Mouse (Mus musculus): Measurements from ENCODE around the gene Slc38a6. TPM values are rescaled to one million over a fixed set of nuclear protein-coding genes. Genes with fewer than 3 reads are reported as not detected.

Slc38a6 gene
- polyA plus RNA-seq, 1 experiment from 2014 or later, result 11.0 TPM

DNA sequence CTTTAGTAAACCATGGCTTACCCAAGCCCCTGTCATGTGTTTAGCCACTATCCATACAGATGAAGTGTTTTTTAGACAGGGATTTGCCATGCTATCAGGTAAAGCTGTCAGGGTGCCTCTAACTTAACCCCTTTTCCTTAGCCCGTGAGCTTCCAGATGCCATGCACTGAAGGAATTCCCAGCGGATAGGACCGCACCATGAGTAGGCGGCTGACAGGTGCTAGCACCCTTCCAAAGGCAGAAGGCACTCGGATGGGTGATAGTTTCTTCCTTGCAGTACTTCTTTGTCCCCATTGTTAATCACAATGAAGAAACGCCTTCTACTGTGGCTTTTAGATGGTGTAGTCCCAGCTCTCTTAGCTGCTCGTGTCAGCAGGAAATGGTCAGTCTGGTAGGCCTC, 60.6 kb downstream of the Slc38a6 start:
- H3K9ac ChIP-seq, result no peak overlapping the region
- no peak for ATAC-seq (replicated peaks)

DNA sequence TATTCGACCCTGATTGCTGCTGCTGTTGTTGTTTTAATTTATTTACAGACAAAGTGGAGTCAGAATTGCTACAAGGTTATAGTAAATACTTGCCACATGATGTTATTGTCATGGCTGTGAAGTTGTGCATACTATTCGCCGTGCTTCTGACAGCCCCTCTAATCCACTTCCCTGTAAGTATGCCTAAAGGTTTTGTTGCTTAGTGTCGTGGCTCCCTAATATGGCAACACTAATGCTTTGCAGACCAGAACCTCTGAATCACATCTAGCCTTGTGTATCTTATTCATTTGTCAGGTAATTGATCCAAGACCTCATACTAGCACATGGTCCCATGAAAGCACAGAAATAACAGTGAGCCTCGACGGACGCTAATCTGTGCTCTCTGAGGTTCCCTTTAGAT, 63.9 kb downstream of the Slc38a6 start:
- no peak overlapping the region for H3K9ac ChIP-seq
- no peak overlapping the region for H3K27ac ChIP-seq
- WGBS, result 66% methylated on average over 7 of the region's 7 CpGs
- ATAC-seq (replicated peaks), result no peak
- no peaks in the 10 kb centered on the region for H3K9me3 ChIP-seq
- H3K4me2 ChIP-seq, result no peak overlapping the region
- H3K4me1 ChIP-seq, result no peaks in the 10 kb centered on the region
- no peaks in the 10 kb centered on the region for H3K27me3 ChIP-seq (replicated peaks)
- H3K36me3 ChIP-seq (replicated peaks), result no peaks in the 10 kb centered on the region
- no peak overlapping the region for H3K4me3 ChIP-seq

More for the DNA sequence above, 60.6 kb downstream of the Slc38a6 start:
- Histone ChIP-seq H3K9me3 (no peaks in the 10 kb centered on the region), H3K4me1 (no peaks in the 10 kb centered on the region), H3K4me2 (no peak overlapping the region), H3K36me3 (replicated peaks) (no peaks in the 10 kb centered on the region; the same call in 1 of the 2 replicates), H3K27me3 (replicated peaks) (no peaks in the 10 kb centered on the region), H3K4me3 (no peak overlapping the region), H3K27ac (no peak overlapping the region)
- WGBS, result 88% methylated on average over 7 of the region's 7 CpGs

- Histone ChIP-seq H3K4me1 (no peaks in the 10 kb centered on the region), H3K9me3 (no peaks in the 10 kb centered on the region), H3K36me3 (replicated peaks) (no peaks in the 10 kb centered on the region), H3K27me3 (replicated peaks) (no peaks in the 10 kb centered on the region), H3K4me2 (no peak overlapping the region), H3K4me3 (no peak overlapping the region), H3K27ac (no peak overlapping the region), H3K9ac (no peak overlapping the region)
- ATAC-seq (replicated peaks), result no peak
- WGBS, result 32% methylated on average over 9 of the region's 9 CpGs
Measured at GRCm38 (mm10) chr12:73350982-73351381, 64.4 kb downstream of the Slc38a6 start.

- no peak overlapping the region for H3K27ac ChIP-seq
- H3K4me1 ChIP-seq, result no peaks in the 10 kb centered on the region
- H3K4me2 ChIP-seq, result no peak overlapping the region
- H3K27me3 ChIP-seq (replicated peaks), result no peaks in the 10 kb centered on the region
- H3K36me3 ChIP-seq (replicated peaks), result no peaks in the 10 kb centered on the region
- no peak overlapping the region for H3K9ac ChIP-seq
- no peak overlapping the region for H3K4me3 ChIP-seq
- H3K9me3 ChIP-seq, result no peaks in the 10 kb centered on the region
- ATAC-seq (replicated peaks), result no peak
- 76% methylated on average over 14 of the region's 14 CpGs for WGBS
Measured at GRCm38 (mm10) chr12:73351746-73352145, 65.2 kb downstream of the Slc38a6 start.

DNA sequence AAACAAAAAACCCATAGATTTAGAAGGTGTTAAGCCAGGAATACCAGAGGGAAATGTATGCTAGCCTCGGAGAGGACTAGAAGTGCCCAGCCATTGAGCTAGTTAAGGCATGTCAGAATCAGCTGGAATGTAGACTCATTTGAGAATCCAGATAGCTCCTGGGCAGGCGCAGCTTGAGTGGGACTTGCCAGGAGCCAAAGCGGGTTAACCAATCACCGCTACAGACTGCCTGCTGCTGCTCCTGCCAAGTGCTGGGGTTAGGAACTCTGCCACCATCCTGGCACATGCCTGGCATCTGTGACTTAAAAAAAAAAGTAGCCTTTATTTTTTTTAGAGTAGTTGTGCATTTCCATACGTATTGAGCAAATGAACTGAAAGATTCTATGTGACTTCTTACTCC, 66.8 kb downstream of the Slc38a6 start:
- no peak for ATAC-seq (replicated peaks)
- H3K27me3 ChIP-seq (replicated peaks), result no peaks in the 10 kb centered on the region
- H3K36me3 ChIP-seq (replicated peaks), result no peaks in the 10 kb centered on the region
- H3K9ac ChIP-seq, result no peak overlapping the region
- no peak overlapping the region for H3K4me2 ChIP-seq
- no peaks in the 10 kb centered on the region for H3K9me3 ChIP-seq
- no peak overlapping the region for H3K27ac ChIP-seq
- H3K4me1 ChIP-seq, result no peaks in the 10 kb centered on the region
- H3K4me3 ChIP-seq, result no peak overlapping the region
- WGBS, result 84% methylated on average over 5 of the region's 5 CpGs

DNA sequence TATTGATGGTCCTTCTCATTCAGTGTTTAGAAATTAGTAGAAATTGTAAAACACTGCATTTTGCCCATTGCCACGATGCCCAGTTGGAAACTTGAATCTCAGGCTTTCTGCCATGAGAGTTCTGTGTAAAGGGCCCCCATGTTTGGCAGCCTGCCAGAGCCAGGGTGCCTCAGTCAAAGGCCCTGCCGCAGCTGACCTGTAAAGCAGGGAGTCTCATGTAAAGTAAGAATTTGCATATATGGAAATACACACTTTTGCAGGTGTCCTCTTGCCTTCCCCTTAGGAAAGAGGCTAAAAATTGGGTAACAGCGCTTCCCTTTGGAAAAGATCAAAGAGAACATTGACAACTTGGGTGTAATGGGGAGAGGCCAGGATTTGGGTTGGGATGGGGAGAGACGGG, 67.9 kb downstream of the Slc38a6 start:
- 56% methylated on average over 4 of the region's 4 CpGs for WGBS
- no peak for ATAC-seq (replicated peaks)
- Histone ChIP-seq H3K9me3 (no peaks in the 10 kb centered on the region), H3K36me3 (replicated peaks) (no peaks in the 10 kb centered on the region), H3K27ac (no peak overlapping the region), H3K27me3 (replicated peaks) (no peaks in the 10 kb centered on the region), H3K9ac (no peak overlapping the region), H3K4me2 (no peak overlapping the region), H3K4me3 (no peak overlapping the region), H3K4me1 (no peaks in the 10 kb centered on the region)

DNA sequence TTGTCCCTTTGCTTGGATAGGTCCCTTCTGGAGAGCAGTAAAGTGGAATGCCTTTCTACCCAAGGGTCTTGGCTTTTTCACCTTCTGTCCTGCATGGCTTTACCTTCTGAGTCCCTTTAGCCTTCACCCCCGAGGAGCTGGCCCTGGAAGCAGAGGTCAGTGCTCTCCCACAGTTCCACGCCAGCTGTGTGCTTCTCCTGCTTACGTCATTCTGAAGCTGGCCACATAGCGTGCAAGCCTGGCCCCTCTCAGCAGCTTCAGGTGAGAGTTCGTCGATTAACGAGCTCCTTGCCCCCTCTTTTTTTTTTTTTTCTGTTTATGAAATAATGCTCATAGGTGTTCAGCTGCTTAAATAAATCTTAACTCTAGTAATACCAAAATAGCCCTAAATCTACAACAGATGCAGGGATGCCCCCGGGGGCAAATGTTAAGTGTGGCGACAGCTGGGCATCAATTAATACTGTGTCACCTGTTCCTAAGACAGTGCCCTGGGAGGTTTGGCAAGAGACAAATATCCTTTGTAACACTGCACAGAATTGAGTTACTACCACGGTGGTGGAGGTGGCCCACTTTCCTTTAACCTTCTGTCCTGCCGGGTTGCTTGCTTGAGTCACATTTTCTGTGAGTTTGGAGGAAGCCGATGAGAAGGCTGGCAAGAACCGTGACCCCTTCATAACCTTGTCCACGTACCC, 68.7 kb downstream of the Slc38a6 start:
- Histone ChIP-seq H3K9ac (no peak overlapping the region), H3K9me3 (no peaks in the 10 kb centered on the region), H3K4me1 (no peaks in the 10 kb centered on the region), H3K27ac (no peak overlapping the region), H3K27me3 (replicated peaks) (no peaks in the 10 kb centered on the region), H3K36me3 (replicated peaks) (no peaks in the 10 kb centered on the region), H3K4me3 (no peak overlapping the region), H3K4me2 (no peak overlapping the region)
- WGBS, result 76% methylated on average over 14 of the region's 14 CpGs
- no peak for ATAC-seq (replicated peaks)

DNA sequence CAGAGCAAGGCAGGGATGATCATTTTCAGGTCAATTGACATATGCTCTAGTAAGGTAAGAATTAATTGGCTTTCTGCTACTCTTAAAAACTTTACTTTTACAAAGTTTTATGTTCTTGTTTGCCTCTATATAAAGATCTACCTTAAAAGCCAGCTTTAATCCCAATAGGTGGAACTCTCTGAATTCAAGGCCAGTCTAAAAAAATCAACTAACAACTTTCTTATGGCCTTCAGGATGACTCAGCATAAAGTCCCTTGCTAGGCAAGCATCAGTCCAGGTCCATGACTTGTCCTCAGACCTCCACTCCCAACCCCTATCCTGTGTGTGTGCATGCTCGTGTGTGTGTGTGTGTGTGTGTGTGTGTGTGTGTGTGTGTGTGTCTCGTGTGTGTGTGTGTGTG, 70.1 kb downstream of the Slc38a6 start:
- Histone ChIP-seq H3K4me2 (no peak overlapping the region), H3K4me3 (no peak overlapping the region), H3K27me3 (replicated peaks) (no peaks in the 10 kb centered on the region), H3K9me3 (no peaks in the 10 kb centered on the region), H3K9ac (no peak overlapping the region), H3K27ac (no peak overlapping the region), H3K36me3 (replicated peaks) (no peaks in the 10 kb centered on the region), H3K4me1 (no peaks in the 10 kb centered on the region)
- no peak for ATAC-seq (replicated peaks)
- 76% methylated on average over 2 of the region's 2 CpGs for WGBS

DNA sequence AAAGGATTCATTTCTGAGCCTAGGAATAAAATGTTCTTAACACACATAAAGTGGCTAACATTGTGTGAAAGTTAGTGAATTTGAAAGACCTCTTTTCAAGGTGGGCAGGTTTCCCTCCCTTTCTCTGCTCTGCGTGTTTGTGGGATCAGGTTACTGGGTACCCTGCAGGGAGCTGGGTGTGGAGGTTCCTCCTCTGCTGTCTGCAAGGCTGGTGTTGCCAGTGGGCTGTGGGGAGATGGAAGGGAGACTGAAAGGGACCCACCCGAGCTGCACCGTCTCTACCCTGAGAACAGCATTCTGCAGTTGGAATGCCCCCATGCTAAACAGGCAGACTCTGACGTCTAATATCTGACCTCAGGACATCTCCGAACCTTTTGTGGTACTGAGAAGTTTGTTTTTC, 70.7 kb downstream of the Slc38a6 start:
- no peak for ATAC-seq (replicated peaks)
- Histone ChIP-seq H3K4me3 (no peak overlapping the region), H3K9ac (no peak overlapping the region), H3K4me2 (no peak overlapping the region), H3K9me3 (no peaks in the 10 kb centered on the region), H3K36me3 (replicated peaks) (no peaks in the 10 kb centered on the region), H3K27ac (no peak overlapping the region), H3K27me3 (replicated peaks) (no peaks in the 10 kb centered on the region), H3K4me1 (no peaks in the 10 kb centered on the region)
- 66% methylated on average over 5 of the region's 5 CpGs for WGBS

- Histone ChIP-seq H3K27me3 (replicated peaks) (no peaks in the 10 kb centered on the region), H3K4me3 (no peak overlapping the region), H3K36me3 (replicated peaks) (no peaks in the 10 kb centered on the region), H3K9ac (no peak overlapping the region), H3K4me2 (no peak overlapping the region), H3K27ac (no peak overlapping the region), H3K9me3 (no peaks in the 10 kb centered on the region), H3K4me1 (no peaks in the 10 kb centered on the region)
- ATAC-seq (replicated peaks), result no peak
- 93% methylated on average over 3 of the region's 3 CpGs for WGBS
Measured at GRCm38 (mm10) chr12:73357736-73358135, 71.2 kb downstream of the Slc38a6 start.

GRCm38 (mm10) chr12:73358640-73359039, 72.1 kb downstream of the Slc38a6 start:
- Histone ChIP-seq H3K9ac (no peak overlapping the region), H3K9me3 (no peaks in the 10 kb centered on the region), H3K4me1 (no peaks in the 10 kb centered on the region), H3K4me3 (no peak overlapping the region), H3K27ac (no peak overlapping the region), H3K4me2 (no peak overlapping the region), H3K36me3 (replicated peaks) (no peaks in the 10 kb centered on the region), H3K27me3 (replicated peaks) (no peaks in the 10 kb centered on the region)
- ATAC-seq (replicated peaks), result no peak
- WGBS, result 88% methylated on average over 2 of the region's 2 CpGs

DNA sequence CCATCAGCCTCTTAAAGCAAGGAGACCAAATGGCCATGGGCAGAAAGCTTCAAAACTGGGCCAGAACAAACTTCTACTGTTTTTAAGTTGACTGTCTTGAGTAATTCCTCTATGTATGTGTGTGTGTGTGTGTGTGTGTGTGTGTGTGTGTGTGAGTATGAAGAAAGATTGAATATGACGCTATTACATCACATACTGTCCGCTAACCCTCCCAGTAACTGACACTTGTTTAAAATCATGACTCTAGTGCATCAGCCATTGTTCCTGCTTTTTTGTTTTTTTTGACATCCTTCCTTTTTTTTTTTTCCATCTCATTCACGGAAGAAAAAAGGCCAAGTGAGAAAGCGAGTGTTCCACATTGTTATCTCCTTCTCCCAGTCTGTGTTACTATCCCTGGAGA, 72.9 kb downstream of the Slc38a6 start:
- H3K4me3 ChIP-seq, result no peak overlapping the region
- no peaks in the 10 kb centered on the region for H3K4me1 ChIP-seq
- no peak for ATAC-seq (replicated peaks)
- no peak overlapping the region for H3K4me2 ChIP-seq
- no peak overlapping the region for H3K27ac ChIP-seq
- 78% methylated on average over 4 of the region's 4 CpGs for WGBS
- no peaks in the 10 kb centered on the region for H3K9me3 ChIP-seq
- no peaks in the 10 kb centered on the region for H3K36me3 ChIP-seq (replicated peaks)
- H3K9ac ChIP-seq, result no peak overlapping the region
- H3K27me3 ChIP-seq (replicated peaks), result no peaks in the 10 kb centered on the region

GRCm38 (mm10) chr12:73361201-73361600, 74.6 kb downstream of the Slc38a6 start:
- no peak for ATAC-seq (replicated peaks)
- WGBS, result 74% methylated on average over 11 of the region's 11 CpGs
- H3K9me3 ChIP-seq, result no peaks in the 10 kb centered on the region
- no peaks in the 10 kb centered on the region for H3K27me3 ChIP-seq (replicated peaks)
- H3K4me1 ChIP-seq, result no peaks in the 10 kb centered on the region
- no peak overlapping the region for H3K9ac ChIP-seq
- no peak overlapping the region for H3K27ac ChIP-seq
- H3K36me3 ChIP-seq (replicated peaks), result no peaks in the 10 kb centered on the region
- no peak overlapping the region for H3K4me3 ChIP-seq
- no peak overlapping the region for H3K4me2 ChIP-seq

Measured in midbrain, embryonic 15.5 days (tissue).